Mouse (Mus musculus) adrenal gland (tissue): ENCODE results near the gene Dnal1.

Experiments used
- intact Hi-C: fragments of 180-260 bp; cut with DNase I; formaldehyde crosslinking; loops from one replicate; pipeline ENCODE4 v1.15.1; 2025

Gene Dnal1

DNA sequence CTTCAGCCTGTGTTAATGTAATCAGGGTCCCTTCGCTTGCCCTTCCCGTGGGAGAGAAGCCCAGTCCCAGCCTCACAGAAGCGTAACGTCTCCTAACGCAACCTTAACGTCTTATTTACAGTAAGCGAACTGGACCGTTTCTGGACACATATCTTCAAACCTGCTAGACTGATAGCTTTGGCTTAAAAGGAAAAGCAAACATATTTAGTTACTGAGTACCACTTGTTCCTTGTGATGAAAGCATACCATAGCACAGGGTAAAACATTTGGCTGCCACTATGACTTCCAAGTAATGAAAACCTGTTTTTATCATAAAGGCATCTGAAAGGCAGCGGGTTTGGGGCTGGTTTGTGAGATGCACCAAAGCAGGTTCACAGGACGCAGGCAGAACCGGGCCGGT is 11.7 kb downstream of the Dnal1 start:
- intact Hi-C loops = no loop called here

DNA sequence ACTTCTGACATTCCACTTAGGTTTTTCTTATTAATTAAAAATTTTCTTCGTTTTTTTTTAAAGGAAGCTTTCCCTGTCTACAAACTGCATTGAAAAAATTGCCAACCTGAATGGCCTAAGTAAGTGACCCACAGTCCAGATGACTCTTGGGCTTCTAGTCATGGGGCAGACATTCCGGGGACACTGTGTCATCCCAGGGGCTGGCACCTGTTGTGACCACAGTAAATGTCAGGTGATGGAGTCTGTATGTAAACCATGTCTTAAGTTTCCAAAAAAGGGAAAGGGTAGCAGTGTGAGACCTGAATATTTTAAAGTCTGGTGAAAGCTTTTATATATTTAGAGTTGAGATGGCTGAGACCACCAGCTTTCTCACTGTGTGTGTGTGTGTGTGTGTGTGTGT is 12.7 kb downstream of the Dnal1 start:
- intact Hi-C loops = no loop called here

DNA sequence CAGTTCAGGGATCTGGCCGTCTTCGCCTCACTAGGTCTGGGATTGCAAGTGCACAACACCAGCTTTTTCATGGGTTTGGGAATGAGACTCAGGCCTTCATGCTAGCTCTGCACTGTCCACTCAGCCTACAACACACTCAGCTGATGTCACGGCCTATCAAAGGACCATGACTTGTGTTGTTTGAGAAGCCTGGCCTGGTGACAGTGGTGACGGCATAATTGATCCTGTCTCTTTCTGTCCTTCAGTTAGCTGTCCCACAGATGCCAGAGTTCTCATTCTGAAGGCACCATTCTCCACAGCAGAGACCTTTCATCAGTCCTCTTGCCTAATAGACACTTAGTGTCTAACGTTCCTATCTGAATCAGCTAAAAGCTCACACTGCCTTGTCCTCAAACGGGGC is 14.4 kb downstream of the Dnal1 start:
- intact Hi-C loops = no loop called here

DNA sequence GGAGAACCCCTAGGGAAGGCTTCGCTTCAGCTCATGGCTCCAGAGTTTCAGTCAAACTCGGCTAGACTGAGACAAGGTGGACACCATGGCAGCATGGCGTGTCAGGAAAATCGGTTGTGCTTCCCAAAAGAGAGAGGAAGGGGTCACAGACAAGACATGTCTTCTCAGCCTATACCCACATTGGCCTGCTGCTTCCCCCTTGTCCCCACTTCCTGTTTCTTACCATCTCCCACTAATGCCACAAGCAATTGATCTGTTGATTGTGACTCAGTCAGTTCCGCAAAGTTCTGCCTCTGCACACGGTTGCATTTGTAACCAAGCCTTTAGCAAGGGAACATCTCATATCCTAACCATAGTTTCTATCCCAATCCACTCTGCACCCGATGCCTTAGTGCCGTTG is 15.8 kb downstream of the Dnal1 start:
- intact Hi-C loops = no loop called here

DNA sequence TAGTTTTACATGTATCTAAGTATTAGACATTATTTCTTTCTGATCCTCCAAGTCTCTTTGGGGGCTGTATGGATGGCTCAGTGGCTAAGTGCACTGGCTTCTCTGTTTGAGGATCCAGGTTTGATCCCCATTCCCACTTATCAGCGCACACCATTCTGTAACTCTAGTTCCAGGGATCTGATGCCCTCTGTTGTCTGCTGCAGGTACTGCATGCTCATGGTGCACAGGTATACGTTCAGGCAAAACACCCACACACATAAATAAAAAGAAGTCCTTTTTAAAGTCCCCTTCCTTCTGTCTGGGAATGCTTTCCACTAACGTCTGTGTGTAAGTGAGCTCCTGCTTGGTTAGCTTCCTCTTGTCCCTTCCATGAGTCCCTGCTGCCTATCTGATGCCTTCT is 18.1 kb downstream of the Dnal1 start:
- intact Hi-C loops = no loop called here

DNA sequence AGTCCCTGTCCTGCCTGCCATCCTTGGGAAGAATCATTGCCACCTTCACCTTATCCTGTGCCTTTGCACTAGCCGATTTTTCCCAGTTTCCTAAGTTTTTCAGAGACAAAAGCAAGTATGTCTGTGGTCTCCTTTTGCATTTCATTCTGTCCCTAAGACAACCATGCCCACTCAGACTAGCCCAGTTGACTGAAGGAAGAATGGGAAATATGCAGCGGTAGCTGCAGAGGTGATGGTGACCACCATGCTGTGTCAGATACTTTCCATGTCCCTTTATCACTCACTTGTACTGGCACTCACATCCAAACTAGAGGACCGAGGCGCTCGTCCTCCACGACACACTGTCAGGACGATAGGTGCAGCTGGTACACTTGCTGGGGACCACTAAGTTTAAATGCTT is 23.0 kb downstream of the Dnal1 start:
- intact Hi-C loops = no loop called here

DNA sequence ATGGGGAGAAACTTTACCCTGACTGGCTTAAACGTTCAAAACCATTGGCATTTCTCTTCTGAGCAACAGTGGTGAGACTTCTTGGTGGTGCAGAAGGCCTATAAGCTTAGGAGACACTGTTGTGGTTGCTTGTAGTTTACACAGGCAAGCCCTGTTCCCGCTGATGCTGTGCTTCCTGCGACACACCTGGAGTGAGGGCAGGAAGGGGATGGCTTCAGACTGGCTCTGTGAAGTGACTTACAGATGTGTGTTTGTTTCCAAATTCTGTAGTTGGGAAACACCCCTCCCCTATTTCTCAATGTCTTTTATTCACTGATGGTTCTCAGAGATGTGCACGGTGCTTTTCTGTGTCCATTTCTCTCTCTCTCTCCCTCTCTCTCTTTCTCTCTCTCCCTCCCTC is 26.0 kb downstream of the Dnal1 start:
- intact Hi-C loops = no loop called here

DNA sequence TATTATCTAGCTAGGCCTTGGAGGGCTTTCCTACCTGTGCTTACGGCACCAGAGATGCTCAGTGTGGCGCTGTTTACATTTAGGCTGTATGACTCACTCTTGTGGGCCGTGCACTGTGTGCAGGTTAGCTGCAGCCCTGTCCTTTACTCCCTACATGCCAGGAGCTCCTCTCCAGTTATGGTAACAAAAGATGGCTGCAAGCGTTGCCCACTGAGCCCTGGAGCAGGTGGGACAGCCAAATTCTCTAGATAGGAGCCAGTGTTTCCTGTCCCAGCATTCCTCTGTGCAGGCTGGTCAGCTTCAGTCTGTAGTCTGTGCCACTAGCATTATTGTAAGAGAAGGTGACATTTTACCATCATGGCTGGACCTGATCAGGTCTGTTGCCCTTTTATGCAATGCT is 27.1 kb downstream of the Dnal1 start:
- intact Hi-C loops = no loop called here

DNA sequence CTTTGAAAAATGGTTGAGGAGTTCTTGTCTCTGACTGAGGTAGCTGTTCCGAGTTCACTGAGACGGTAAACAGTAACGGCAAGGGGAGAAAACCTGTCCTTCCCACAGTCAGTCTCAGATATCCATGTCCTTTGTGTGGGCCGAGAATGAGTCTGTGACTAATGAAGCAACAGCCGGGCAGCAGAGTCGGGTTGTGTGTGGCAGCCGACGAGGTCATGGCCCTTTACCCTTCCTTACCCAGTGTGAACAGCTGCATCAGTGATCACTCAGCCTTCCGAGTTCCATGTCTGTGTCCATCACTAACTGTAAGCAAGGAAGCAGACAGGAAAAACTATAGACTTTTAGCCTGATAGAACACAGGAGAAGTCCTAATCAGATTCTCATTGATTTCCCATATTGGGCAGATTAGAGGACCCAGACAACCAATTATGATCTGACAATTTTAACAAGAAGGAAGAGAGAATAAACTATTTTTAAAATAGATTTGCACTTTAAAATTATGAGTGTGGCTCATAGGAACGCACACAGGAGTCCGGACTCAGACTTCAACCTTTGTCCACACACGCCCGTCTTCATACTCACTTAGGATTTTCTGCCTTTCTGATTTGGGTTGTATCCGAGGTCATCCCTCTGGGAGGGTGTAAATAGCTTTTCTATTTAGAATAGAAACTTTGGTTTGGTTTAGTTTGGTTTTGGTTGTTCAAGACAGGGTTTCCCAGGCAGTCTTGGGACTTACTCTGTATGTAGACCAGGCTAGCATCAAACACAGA is 28.3 kb downstream of the Dnal1 start:
- intact Hi-C loops = no loop called here

DNA sequence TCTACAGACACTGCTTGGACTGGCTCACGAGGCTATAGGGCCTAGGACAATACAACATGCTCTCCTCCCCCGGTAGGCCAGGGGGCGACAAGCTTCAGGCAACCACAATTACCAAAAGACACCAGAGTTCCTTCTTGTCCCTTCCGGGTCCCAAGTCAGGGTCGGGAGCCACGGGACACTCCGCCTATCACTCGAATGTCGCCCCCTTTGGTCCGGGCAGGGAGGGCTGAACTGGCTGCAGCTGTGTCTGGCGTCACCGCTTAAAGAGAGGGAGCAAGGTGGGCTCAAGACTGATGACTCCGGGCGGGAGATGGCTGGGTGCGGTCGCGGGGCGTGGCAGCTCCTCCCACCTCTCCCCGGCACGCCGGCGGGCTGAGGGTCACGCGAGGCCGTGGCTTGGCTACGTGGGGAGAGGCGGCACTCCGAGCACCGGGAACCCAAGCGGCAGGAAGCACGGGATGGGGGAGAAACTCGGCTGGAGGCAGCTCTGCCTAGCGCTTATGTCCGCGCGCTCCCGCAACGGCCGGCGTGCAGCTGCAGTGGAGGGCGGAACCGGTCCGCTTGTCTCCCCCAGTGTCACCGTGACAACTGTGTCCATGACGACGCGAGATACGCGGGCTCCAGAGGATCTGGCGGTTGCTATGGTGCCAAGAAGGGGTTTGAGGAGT is 33.9 kb downstream of the Dnal1 start, which contains the start of gene Pnma1:
Pnma1 (minus strand) TSS at position 536 of the 668 bp plus-strand sequence.
- intact Hi-C loops = no loop called here

DNA sequence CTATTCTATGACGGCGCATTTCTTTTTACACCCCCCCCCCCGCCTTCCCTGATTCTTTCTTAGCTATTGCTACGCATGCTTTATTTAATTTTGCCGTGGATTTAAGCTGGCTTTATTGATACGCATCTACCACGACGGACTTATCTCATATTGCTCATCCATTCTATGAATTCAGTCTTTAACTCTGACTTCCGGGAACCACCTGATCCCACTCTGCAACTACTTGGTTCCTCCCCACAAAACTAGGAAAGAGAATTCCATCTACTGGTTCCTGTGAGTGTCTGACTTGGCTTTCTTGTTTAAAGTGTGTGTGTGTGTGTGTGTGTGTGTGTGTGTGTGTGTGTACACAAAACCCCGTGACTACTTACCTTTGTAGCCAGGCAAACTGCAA is 34.5 kb downstream of the Dnal1 start:
- intact Hi-C loops = no loop called here

DNA sequence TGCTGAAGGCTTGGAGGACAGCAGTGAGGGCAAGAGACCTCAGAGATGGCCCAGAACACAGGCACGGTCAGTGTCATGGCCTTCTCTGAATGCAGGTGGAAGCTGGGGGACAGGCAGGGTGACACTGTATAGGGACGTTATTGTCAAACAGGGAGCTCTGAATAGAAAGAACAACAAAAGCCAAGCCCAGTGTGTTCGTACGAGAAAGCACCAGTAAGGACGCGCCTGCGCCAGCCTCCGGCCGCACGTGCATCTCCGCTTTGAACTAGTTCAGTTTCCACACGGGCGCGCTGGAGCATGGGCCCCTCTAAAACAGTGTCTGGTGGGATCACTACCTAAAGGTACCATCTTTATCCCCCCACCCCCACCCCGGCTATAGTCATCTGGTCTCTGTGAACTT is 35.8 kb downstream of the Dnal1 start:
- intact Hi-C loops = no loop called here

DNA sequence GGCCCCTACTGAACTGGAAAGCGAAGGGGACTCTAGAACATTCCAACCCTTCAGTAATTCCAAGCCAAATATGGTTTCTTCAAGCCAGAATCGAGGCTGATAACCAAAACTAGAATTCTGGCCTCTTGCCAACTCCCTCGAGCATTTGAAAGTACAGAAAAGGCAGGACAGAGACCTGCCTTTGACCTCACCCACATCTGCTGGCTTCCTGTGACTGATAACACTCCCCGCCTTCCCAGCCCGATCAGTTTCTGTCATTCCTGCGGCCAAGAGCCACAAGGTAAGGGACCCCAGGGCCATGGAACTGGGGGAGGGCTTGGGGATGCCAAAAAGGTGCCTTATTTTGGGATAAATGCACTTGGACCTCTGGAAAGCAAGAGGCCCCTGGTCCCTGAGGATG is 36.8 kb downstream of the Dnal1 start:
- intact Hi-C loops = no loop called here

DNA sequence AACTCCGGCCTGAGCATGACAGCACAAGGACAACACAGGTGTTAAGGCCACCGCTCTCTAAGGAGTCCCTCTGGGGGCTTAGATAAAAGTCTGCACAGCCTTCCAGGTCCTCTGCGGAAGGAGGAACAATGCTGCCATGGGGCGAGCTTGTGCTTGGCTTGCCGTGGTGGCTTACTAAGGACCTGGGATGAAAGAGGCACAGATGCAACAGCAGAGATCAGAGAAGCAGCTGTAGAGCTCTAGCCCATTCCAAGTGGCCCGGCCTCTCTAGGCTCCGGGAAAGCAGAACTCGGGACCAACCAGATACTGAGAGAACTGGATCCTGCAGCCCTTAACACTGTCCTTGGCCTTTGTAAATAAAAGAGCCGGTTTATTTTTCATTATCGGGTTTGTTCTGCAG is 37.7 kb downstream of the Dnal1 start:
- intact Hi-C loops = no loop called here

DNA sequence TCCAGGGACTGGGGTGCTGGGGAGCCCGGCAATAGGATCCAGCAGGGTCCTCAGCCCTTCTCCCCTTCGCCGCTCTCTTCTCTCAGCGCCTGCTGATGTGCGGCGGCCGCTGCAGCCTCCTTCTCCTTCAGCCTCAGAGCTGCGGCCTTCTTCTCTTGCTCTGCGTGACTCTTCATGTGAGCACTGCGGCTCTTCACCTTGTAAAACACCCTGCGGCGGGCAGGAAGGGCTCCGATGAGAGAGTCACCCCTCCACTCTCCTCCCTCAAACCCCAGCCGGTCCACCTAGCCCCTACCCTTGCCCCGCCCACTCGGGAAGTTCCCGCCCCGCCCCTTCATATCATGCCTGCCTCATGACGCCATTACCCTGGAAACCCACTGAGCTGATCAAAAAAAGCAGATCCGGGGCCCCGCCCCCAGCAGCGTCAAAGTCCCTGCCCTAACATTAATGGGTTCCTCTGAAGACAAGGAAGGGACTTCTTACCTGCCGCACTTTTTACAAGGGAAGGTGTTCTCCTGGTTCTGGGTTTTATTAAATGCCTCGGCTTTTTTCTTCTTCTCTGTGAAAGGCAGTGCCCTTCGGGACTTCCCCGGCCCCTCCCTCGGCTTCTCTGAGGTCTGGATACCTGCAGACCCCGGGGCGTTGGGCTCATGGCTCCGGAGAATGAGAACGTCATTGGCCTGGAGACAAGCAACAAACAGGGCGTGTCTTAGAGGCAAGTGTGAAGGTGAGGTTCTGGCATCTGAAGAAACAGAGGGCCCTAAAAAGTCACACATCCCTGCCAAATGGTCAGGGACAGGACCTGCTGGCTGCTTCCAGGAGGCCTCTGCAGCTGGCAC is 38.4 kb downstream of the Dnal1 start:
- intact Hi-C loops = no loop called here

DNA sequence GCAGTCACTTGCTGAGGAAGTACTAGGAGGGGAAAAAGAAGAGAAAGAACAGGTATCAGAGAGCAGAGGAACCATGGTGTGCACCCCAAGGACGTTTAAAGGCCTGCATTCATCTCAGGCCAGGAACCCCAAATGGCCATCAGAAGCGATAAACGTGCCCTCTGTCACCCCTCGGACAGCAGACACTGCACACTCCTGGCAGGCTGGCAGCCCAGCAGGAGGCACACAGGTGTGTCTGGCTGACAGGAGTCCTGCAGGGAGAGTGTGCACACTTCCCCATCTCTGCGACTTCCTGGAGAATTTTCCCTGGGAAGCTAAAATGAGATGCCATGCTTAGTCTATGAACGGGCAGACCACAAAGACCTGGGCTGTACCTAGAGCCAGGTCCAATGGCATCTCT is 39.2 kb downstream of the Dnal1 start:
- intact Hi-C loops = no loop called here

DNA sequence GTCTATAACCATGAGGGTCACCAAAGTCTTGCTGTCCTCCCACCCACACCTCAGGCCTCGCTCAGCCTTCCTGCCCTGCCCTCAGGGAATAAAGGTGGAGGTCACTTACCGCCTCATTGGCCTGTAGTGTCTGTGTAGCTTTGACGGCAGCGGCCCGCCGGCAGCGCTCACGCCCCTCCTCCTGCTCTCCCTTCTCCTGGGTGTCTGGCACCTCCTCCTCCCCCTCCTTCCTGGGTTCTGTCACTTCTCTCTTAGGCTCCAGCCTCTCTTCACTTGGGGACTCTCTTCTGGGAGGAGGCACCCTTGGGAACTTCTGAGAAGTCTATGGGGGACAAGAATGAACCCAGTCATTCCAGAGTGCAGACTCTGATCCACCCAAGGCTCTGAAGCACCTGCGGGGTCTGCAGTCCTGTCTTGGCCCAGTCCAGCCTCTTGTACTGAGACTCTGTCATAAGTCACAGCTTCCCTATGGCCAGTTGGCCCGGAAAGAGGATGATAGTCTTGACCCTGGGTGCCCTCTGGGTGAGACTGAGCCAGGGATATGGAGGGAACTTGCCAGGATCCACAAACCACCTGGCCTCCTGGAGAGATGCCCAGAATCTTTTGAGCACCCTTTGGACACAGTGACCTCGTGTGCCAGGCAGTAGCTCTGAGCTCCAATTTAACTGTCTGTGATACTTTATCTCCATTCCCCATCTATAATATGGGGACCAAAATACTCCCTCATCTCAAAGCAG is 40.8 kb downstream of the Dnal1 start:
- intact Hi-C loops = no loop called here

DNA sequence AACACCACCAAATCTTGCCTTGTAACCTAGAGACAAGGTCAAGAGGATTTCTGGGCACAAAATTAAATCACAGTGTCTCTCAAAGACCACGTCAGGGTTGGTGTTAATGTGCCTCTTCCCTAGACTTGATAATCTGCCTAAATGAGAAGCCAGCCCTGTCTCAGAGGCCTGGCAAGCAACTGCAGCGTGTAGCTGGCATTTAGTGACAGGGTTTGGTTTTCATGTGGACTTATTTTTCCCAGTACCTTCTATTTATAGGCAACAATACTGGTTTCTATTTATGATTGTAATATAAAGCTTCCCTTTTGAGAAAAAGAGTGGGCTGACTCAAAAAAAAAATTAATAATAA is 41.3 kb downstream of the Dnal1 start:
- intact Hi-C loops = no loop called here

DNA sequence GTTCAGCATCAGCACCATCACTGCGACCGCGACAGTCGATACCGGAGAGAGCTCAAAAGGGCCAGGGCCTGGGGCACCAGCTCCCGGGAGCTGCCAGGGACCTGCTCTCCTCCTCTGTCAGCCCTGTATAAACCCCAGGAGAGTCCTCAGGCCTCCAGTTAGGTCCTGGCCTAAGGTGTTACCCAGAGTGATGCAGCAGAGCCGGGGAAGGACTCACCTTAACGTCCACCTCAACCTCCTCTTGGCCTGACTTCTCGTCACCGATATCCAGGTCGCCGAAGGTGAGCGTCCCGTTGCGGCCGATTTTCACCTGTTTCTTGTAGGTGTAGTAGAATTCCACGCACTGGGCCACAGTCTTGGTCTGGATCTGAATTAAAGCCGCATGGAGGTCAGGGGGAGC is 42.0 kb downstream of the Dnal1 start:
- intact Hi-C loops = no loop called here

DNA sequence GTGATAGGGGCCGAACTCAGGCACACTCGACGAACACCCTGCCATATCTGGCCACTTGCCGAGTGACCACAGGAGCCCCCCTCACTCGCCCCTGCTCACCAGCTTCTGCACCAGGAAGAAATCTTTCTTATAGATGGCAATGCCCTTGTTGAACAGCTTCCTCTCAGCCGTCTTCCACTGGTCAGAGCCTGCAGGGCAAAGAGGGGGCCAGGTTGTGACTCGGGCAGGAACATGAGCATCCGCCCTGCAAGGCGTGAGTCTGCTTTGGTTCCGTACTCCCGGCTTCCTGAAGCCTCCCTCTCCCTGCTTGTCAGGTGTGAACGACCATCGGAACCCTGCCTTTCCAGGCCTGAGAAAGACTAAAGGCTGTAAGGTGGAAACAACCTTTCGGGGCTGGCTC is 44.0 kb downstream of the Dnal1 start:
- intact Hi-C loops = no loop called here

DNA sequence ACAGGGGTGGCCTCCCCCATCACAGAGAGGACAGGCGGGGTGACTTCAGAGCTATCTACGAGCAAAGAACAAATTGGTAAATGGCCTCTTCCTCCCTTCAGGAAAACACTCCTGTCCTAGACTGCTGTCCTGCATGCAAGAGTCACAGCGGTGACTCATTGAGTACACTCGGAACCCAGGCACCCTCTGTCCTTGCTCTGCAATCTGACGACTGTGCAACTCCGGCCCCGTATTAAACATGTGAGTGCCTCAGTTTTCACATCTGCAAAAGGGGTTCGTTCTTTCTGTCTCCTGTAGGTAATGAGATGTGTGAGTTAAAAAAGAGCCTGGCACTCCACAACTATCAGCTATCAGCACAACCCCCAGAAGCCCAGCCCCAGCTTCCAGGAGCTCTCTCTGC is 46.3 kb downstream of the Dnal1 start:
- intact Hi-C loops = no loop called here

DNA sequence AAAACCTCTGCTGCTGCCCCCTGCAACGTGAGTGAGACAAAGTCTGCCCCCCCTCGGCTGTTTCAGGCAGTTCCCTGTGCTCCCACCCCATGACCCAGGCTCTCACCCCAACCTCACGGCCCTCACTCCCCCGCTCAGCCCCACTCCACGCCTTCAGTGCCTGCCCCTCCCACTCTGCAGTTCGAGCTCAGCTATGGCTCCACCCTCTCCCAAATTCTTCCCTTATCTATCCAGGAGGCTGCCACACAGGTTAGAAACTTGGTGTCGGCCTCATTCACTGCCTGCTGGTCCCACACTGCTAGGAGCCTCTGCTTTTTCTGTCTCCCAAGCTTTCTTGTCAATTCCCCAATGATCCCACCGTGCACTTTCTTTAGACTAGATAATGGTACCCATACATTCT is 47.0 kb downstream of the Dnal1 start:
- intact Hi-C loops = no loop called here
